Mouse (Mus musculus) spleen, adult 2 months (tissue): ENCODE measurements at regions not wholly inside any gene's neighbourhood (a gene's known extent, or its start where the extent isn't known, plus 50 kb on each side); places are given as distances from the start of the nearest gene placed in this dataset.

Source experiments
- DNase-seq, 2 experiments: peaks; one replicate each; pipeline versions ENCODE4 v3.0.0 to v3.0.0-alpha.2; 2012 to 2021; ENCODE audit warnings: low spot score in 2 of 2, low read depth in 1 of 2
- H3K27ac ChIP-seq: fragments of 200-500 bp; 2 replicates; pipeline ENCODE4 v1.5.1; 2012; ENCODE audit warnings: low read length, inconsistent platforms; ENCODE audit not compliant: insufficient read depth
- H3K27me3 ChIP-seq: fragments of 200-500 bp; 2 replicates; pipeline ENCODE4 v1.6.1; 2012; ENCODE audit warnings: mild to moderate bottlenecking, moderate library complexity, low read length, inconsistent platforms; ENCODE audit not compliant: control insufficient read depth, insufficient read depth
- H3K36me3 ChIP-seq: fragments of 200-500 bp; 2 replicates; pipeline ENCODE4 v1.6.1; 2012; ENCODE audit warnings: mild to moderate bottlenecking, low read length, inconsistent platforms; ENCODE audit not compliant: control insufficient read depth, insufficient read depth
- H3K4me1 ChIP-seq: fragments of 200-500 bp; 2 replicates; pipeline ENCODE4 v1.6.1; 2011; ENCODE audit warnings: inconsistent platforms; ENCODE audit not compliant: control insufficient read depth, insufficient read depth, insufficient read length
- H3K4me3 ChIP-seq: fragments of 200-500 bp; 2 replicates; pipeline ENCODE4 v1.5.1; 2011; ENCODE audit warnings: mild to moderate bottlenecking, inconsistent platforms; ENCODE audit not compliant: insufficient read depth, insufficient read length; ENCODE audit errors: extremely low read depth
- CTCF ChIP-seq: fragments of 200-500 bp; IDR thresholded peaks from 2 replicates; pipeline ENCODE4 v1.5.1; 2011; ENCODE audit warnings: mild to moderate bottlenecking, inconsistent platforms; ENCODE audit not compliant: insufficient read depth, insufficient read length, insufficient replicate concordance; ENCODE audit errors: extremely low read depth
- POLR2A ChIP-seq: fragments of 200-500 bp; IDR thresholded peaks from 2 replicates; pipeline ENCODE4 v1.6.1; 2011; ENCODE audit warnings: low read depth, low read length, inconsistent platforms
- WGBS: fragments of 180-500 bp; shearing (Covaris S2); methylation state at CpG from one replicate; pipeline ENCODE4 v1.1.7; 2018; 5-methylcytosine and 5-hydroxymethylcytosine counted together

DNA sequence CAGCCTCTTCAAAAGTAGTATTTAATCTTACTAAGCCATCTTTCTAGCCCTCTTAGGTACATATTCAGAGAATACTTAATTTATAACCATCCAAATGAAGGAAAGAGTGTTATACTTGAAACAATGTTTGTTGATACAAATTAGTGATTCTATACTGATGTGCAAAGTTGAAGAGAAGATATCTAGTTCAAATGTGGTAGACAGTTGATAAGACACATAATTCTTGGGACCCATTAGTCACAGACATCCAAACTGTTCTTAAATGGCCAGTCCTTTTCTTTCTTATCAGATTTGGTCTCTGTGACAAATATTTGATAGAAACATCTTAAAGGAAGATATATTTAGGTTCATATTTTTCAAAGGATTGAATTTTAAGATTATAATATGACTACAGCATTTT lies 585.7 kb downstream of the Efna5 start:
- no peak for TF ChIP-seq CTCF
- TF ChIP-seq POLR2A: no peak
- Histone ChIP-seq H3K27me3 (no peaks in the 10 kb centered on the region), H3K36me3 (no peaks in the 10 kb centered on the region), H3K4me3 (no peak overlapping the region), H3K4me1 (no peaks in the 10 kb centered on the region), H3K27ac (no peak overlapping the region)
- DNase-seq: no peak

GRCm38 (mm10) chr17:62292703-62293102 lies 588.4 kb downstream of the Efna5 start:
- WGBS: 89% methylated on average over 5 of the region's 5 CpGs
- no peak for TF ChIP-seq CTCF
- no peak for TF ChIP-seq POLR2A

GRCm38 (mm10) chr17:62287666-62288065 lies 593.5 kb downstream of the Efna5 start:
- Histone ChIP-seq H3K4me3 (no peak overlapping the region), H3K4me1 (no peaks in the 10 kb centered on the region), H3K36me3 (no peaks in the 10 kb centered on the region), H3K27ac (no peak overlapping the region), H3K27me3 (no peaks in the 10 kb centered on the region)
- DNase-seq: no peak
- TF ChIP-seq POLR2A: no peak
- TF ChIP-seq CTCF: no peak

More at GRCm38 (mm10) chr17:62292703-62293102, 588.4 kb downstream of the Efna5 start:
- Histone ChIP-seq H3K4me1 (no peaks in the 10 kb centered on the region), H3K27ac (no peak overlapping the region), H3K4me3 (no peak overlapping the region), H3K27me3 (no peaks in the 10 kb centered on the region), H3K36me3 (no peaks in the 10 kb centered on the region)
- DNase-seq: no peak

DNA sequence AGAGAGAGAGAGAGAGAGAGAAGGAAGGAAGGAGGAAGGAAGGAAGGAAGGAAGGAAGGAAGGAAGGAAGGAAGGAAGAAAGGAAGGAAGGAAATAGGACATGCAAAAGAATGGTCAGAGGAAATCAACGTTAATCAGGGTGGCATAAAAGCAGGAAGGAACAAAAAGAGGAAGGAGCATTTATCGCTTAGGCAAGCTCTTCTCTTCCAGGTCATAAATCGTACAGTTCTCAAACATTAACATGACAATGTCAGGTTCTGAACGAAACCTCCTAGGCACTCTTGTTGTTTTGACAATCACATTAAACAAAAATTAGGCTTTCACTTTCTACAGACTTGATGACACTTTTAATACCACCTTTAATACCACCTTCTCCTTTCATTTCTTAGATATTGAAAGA lies 594.0 kb downstream of the Efna5 start:
- Histone ChIP-seq H3K27me3 (no peaks in the 10 kb centered on the region), H3K4me3 (no peak overlapping the region), H3K36me3 (no peaks in the 10 kb centered on the region), H3K27ac (no peak overlapping the region), H3K4me1 (no peaks in the 10 kb centered on the region)
- TF ChIP-seq POLR2A: no peak
- no peak for TF ChIP-seq CTCF
- WGBS: 28% methylated on average over 4 of the region's 4 CpGs
- DNase-seq: no peak

GRCm38 (mm10) chr17:62286086-62287080 lies 594.7 kb downstream of the Efna5 start:
- H3K27me3 ChIP-seq: no peaks in the 10 kb centered on the region
- TF ChIP-seq CTCF (no peak), POLR2A (no peak)
- 91% methylated on average over 12 of the region's 12 CpGs for WGBS
- H3K36me3 ChIP-seq: no peaks in the 10 kb centered on the region
- H3K4me1 ChIP-seq: no peaks in the 10 kb centered on the region
- no peak overlapping the region for H3K4me3 ChIP-seq
- no peak for DNase-seq
- H3K27ac ChIP-seq: no peak overlapping the region

GRCm38 (mm10) chr17:62280201-62280600 lies 600.9 kb downstream of the Efna5 start:
- Histone ChIP-seq H3K4me3 (no peak overlapping the region), H3K36me3 (no peaks in the 10 kb centered on the region), H3K4me1 (no peaks in the 10 kb centered on the region), H3K27ac (no peak overlapping the region), H3K27me3 (no peaks in the 10 kb centered on the region)
- TF ChIP-seq CTCF (no peak), POLR2A (no peak)
- no peak for DNase-seq
- WGBS: 83% methylated on average over 3 of the region's 3 CpGs

- no peaks in the 10 kb centered on the region for H3K36me3 ChIP-seq
- DNase-seq: no peak
- no peaks in the 10 kb centered on the region for H3K27me3 ChIP-seq
- TF ChIP-seq CTCF (no peak), POLR2A (no peak)
- H3K4me3 ChIP-seq: no peak overlapping the region
- WGBS: 85% methylated on average over 7 of the region's 7 CpGs
- no peaks in the 10 kb centered on the region for H3K4me1 ChIP-seq
- no peak overlapping the region for H3K27ac ChIP-seq
Observed at GRCm38 (mm10) chr17:62271399-62271798, 609.7 kb downstream of the Efna5 start.
